Mouse (Mus musculus): Measurements from ENCODE around the gene Banf2. TPM values are rescaled to one million over a fixed set of nuclear protein-coding genes. Genes with fewer than 3 reads are reported as not detected.

The Banf2 gene
- polyA plus RNA-seq, 1 experiment from 2014 or later, result not detected

- Histone ChIP-seq H3K4me2 (no peak overlapping the region), H3K9ac (no peak overlapping the region), H3K9me3 (replicated peaks) (0 out of 2 replicates have a peak, but pooled peaks cover 4% of the 10 kb centered on the region), H3K36me3 (no peaks in the 10 kb centered on the region), H3K27ac (no peak overlapping the region), H3K27me3 (no peaks in the 10 kb centered on the region), H3K4me1 (replicated peaks) (peaks cover 10% of the 10 kb centered on the region; the same call in 1 of the 2 replicates), H3K4me3 (no peak overlapping the region)
- ATAC-seq (replicated peaks; ENCODE audit: insufficient number of reproducible peaks, insufficient read depth, low FRiP score, low read depth), result no peak
- WGBS, result 87% methylated on average over 4 of the region's 4 CpGs
Measured at GRCm38 (mm10) chr2:144069663-144070062, 36.8 kb downstream of the Banf2 start.

- Histone ChIP-seq H3K27ac (no peak overlapping the region), H3K4me1 (replicated peaks) (peaks cover 10% of the 10 kb centered on the region; the same call in 1 of the 2 replicates), H3K27me3 (no peaks in the 10 kb centered on the region), H3K9ac (no peak overlapping the region), H3K36me3 (no peaks in the 10 kb centered on the region), H3K4me3 (no peak overlapping the region), H3K4me2 (no peak overlapping the region), H3K9me3 (replicated peaks) (0 out of 2 replicates have a peak, but pooled peaks cover 4% of the 10 kb centered on the region)
- ATAC-seq (replicated peaks; ENCODE audit: insufficient number of reproducible peaks, insufficient read depth, low FRiP score, low read depth), result no peak
- WGBS, result 40% methylated on average over 7 of the region's 7 CpGs
Measured at GRCm38 (mm10) chr2:144070479-144070878, 37.6 kb downstream of the Banf2 start.

- no peak for ATAC-seq (replicated peaks; ENCODE audit: insufficient number of reproducible peaks, insufficient read depth, low FRiP score, low read depth)
- no peaks in the 10 kb centered on the region for H3K36me3 ChIP-seq
- 50% methylated on average over 7 of the region's 7 CpGs for WGBS
- no peaks in the 10 kb centered on the region for H3K9me3 ChIP-seq (replicated peaks)
- peaks cover 18% of the 10 kb centered on the region for H3K4me1 ChIP-seq (replicated peaks)
- no peaks in the 10 kb centered on the region for H3K27me3 ChIP-seq
- no peak overlapping the region for H3K4me2 ChIP-seq
- no peak overlapping the region for H3K4me3 ChIP-seq
- H3K9ac ChIP-seq, result no peak overlapping the region
- no peak overlapping the region for H3K27ac ChIP-seq
Measured at GRCm38 (mm10) chr2:144072642-144073041, 39.8 kb downstream of the Banf2 start.

- WGBS, result 93% methylated on average over 5 of the region's 5 CpGs
- Histone ChIP-seq H3K27me3 (no peaks in the 10 kb centered on the region), H3K9me3 (replicated peaks) (no peaks in the 10 kb centered on the region), H3K36me3 (no peaks in the 10 kb centered on the region), H3K4me1 (replicated peaks) (peaks cover 14% of the 10 kb centered on the region), H3K27ac (no peak overlapping the region), H3K4me2 (no peak overlapping the region), H3K4me3 (no peak overlapping the region), H3K9ac (no peak overlapping the region)
- ATAC-seq (replicated peaks; ENCODE audit: insufficient number of reproducible peaks, insufficient read depth, low FRiP score, low read depth), result no peak
Measured at GRCm38 (mm10) chr2:144074059-144074458, 41.2 kb downstream of the Banf2 start.

GRCm38 (mm10) chr2:144076625-144077024 lies 43.8 kb downstream of the Banf2 start:
- H3K9ac ChIP-seq, result no peak overlapping the region
- H3K4me3 ChIP-seq, result no peak overlapping the region
- H3K4me2 ChIP-seq, result no peak overlapping the region
- 48% methylated on average over 2 of the region's 2 CpGs for WGBS
- no peaks in the 10 kb centered on the region for H3K36me3 ChIP-seq
- H3K9me3 ChIP-seq (replicated peaks), result no peaks in the 10 kb centered on the region
- no peak overlapping the region for H3K27ac ChIP-seq
- no peak; the same call in 1 of the 2 replicates for ATAC-seq (replicated peaks; ENCODE audit: insufficient number of reproducible peaks, insufficient read depth, low FRiP score, low read depth)
- H3K4me1 ChIP-seq (replicated peaks), result peaks cover 8% of the 10 kb centered on the region
- no peaks in the 10 kb centered on the region for H3K27me3 ChIP-seq

GRCm38 (mm10) chr2:144078897-144079296 lies 46.0 kb downstream of the Banf2 start:
- no peaks in the 10 kb centered on the region for H3K36me3 ChIP-seq
- H3K9me3 ChIP-seq (replicated peaks), result no peaks in the 10 kb centered on the region
- no peak overlapping the region for H3K4me3 ChIP-seq
- H3K27ac ChIP-seq, result no peak overlapping the region
- H3K4me2 ChIP-seq, result no peak overlapping the region
- H3K4me1 ChIP-seq (replicated peaks), result peaks cover 8% of the 10 kb centered on the region
- no peak overlapping the region for H3K9ac ChIP-seq
- 78% methylated on average over 3 of the region's 3 CpGs for WGBS
- ATAC-seq (replicated peaks; ENCODE audit: insufficient number of reproducible peaks, insufficient read depth, low FRiP score, low read depth), result no peak
- H3K27me3 ChIP-seq, result no peaks in the 10 kb centered on the region

- no peak overlapping the region; the same call in 1 of the 2 replicates for H3K4me2 ChIP-seq
- H3K36me3 ChIP-seq, result no peaks in the 10 kb centered on the region
- 25% methylated on average over 18 of the region's 18 CpGs for WGBS
- no peak overlapping the region for H3K4me3 ChIP-seq
- no peak overlapping the region for H3K9ac ChIP-seq
- peak overlapping the region; percentile 76 for H3K27ac ChIP-seq
- H3K9me3 ChIP-seq (replicated peaks), result no peaks in the 10 kb centered on the region
- H3K4me1 ChIP-seq (replicated peaks), result peaks cover 7% of the 10 kb centered on the region
- H3K27me3 ChIP-seq, result peaks cover 11% of the 10 kb centered on the region; the same call in 1 of the 2 replicates
- peak; percentile 77 for ATAC-seq (replicated peaks; ENCODE audit: insufficient number of reproducible peaks, insufficient read depth, low FRiP score, low read depth)
Measured at GRCm38 (mm10) chr2:144086183-144086847, 53.5 kb downstream of the Banf2 start.

GRCm38 (mm10) chr2:144087899-144088584 lies 55.2 kb downstream of the Banf2 start:
- Histone ChIP-seq H3K9ac (no peak overlapping the region), H3K27ac (no peak overlapping the region), H3K9me3 (replicated peaks) (no peaks in the 10 kb centered on the region), H3K4me3 (no peak overlapping the region), H3K36me3 (no peaks in the 10 kb centered on the region), H3K27me3 (peaks cover 11% of the 10 kb centered on the region; the same call in 1 of the 2 replicates), H3K4me1 (replicated peaks) (peaks cover 7% of the 10 kb centered on the region), H3K4me2 (no peak overlapping the region)
- WGBS, result 30% methylated on average over 9 of the region's 9 CpGs
- ATAC-seq (replicated peaks; ENCODE audit: insufficient number of reproducible peaks, insufficient read depth, low FRiP score, low read depth), result no peak

GRCm38 (mm10) chr2:144092767-144093166 lies 59.9 kb downstream of the Banf2 start:
- 74% methylated on average over 4 of the region's 4 CpGs for WGBS
- Histone ChIP-seq H3K4me3 (no peak overlapping the region), H3K9ac (no peak overlapping the region), H3K9me3 (replicated peaks) (no peaks in the 10 kb centered on the region), H3K27me3 (peaks cover 11% of the 10 kb centered on the region; the same call in 1 of the 2 replicates), H3K4me1 (replicated peaks) (no peaks in the 10 kb centered on the region), H3K27ac (no peak overlapping the region), H3K4me2 (no peak overlapping the region), H3K36me3 (no peaks in the 10 kb centered on the region)
- no peak for ATAC-seq (replicated peaks; ENCODE audit: insufficient number of reproducible peaks, insufficient read depth, low FRiP score, low read depth)

GRCm38 (mm10) chr2:144094721-144095120 lies 61.9 kb downstream of the Banf2 start:
- no peak overlapping the region for H3K4me3 ChIP-seq
- no peak overlapping the region for H3K9ac ChIP-seq
- no peaks in the 10 kb centered on the region for H3K27me3 ChIP-seq
- ATAC-seq (replicated peaks; ENCODE audit: insufficient number of reproducible peaks, insufficient read depth, low FRiP score, low read depth), result no peak
- no peaks in the 10 kb centered on the region for H3K4me1 ChIP-seq (replicated peaks)
- no peaks in the 10 kb centered on the region for H3K9me3 ChIP-seq (replicated peaks)
- H3K27ac ChIP-seq, result no peak overlapping the region
- WGBS, result 78% methylated on average over 1 of the region's 1 CpGs
- no peaks in the 10 kb centered on the region for H3K36me3 ChIP-seq
- no peak overlapping the region for H3K4me2 ChIP-seq

- Histone ChIP-seq H3K4me3 (no peak overlapping the region), H3K4me1 (replicated peaks) (peaks cover 6% of the 10 kb centered on the region), H3K36me3 (no peaks in the 10 kb centered on the region), H3K9ac (no peak overlapping the region), H3K4me2 (peak overlapping the region; percentile 22; the same call in 1 of the 2 replicates), H3K9me3 (replicated peaks) (no peaks in the 10 kb centered on the region), H3K27me3 (peaks cover 3% of the 10 kb centered on the region; the same call in 1 of the 2 replicates), H3K27ac (peak overlapping the region; percentile 63)
- ATAC-seq (replicated peaks; ENCODE audit: insufficient number of reproducible peaks, insufficient read depth, low FRiP score, low read depth), result peak; percentile 71; the same call in 1 of the 2 replicates
- WGBS, result 53% methylated on average over 13 of the region's 13 CpGs
Measured at GRCm38 (mm10) chr2:144101463-144101961, 68.7 kb downstream of the Banf2 start.

Measured in heart, embryonic 15.5 days (tissue).